Mouse (Mus musculus) CH12.LX (cell line): ENCODE measurements around the gene Rapgef2.

Source experiments
- CHD1 ChIP-seq: IDR thresholded peaks from 2 replicates; pipeline ENCODE4 v1.6.1; 2012; ENCODE audit warnings: low read depth, low read length, improper control_type of control experiment, inconsistent platforms
- CTCF ChIP-seq, 2 experiments: IDR thresholded peaks in 1 of 2; conservative IDR thresholded peaks in 1 of 2; 2 replicates each; pipeline ENCODE4 v1.5.1; 2011 to 2012; ENCODE audit warnings: low read depth in 2 of 2, low read length in 2 of 2, improper control_type of control experiment in 1 of 2, inconsistent platforms in 1 of 2, mild to moderate bottlenecking in 1 of 2, moderate library complexity in 1 of 2
- EP300 ChIP-seq: IDR thresholded peaks from 2 replicates; pipeline ENCODE4 v1.6.1; 2011; ENCODE audit warnings: low read length, improper control_type of control experiment
- JUN ChIP-seq: IDR thresholded peaks from 2 replicates; pipeline ENCODE4 v1.6.1; 2011; ENCODE audit warnings: low read depth, mild to moderate bottlenecking, low read length, improper control_type of control experiment, moderate library complexity; ENCODE audit not compliant: insufficient read depth
- KAT2A ChIP-seq: IDR thresholded peaks from 2 replicates; pipeline ENCODE4 v1.6.1; 2012; ENCODE audit warnings: low read length, improper control_type of control experiment, inconsistent platforms; ENCODE audit not compliant: insufficient replicate concordance
- MAFK ChIP-seq: IDR thresholded peaks from 2 replicates; pipeline ENCODE4 v1.6.1; 2011; ENCODE audit warnings: low read length, improper control_type of control experiment; ENCODE audit not compliant: insufficient replicate concordance
- POLR2A ChIP-seq: IDR thresholded peaks from 2 replicates; pipeline ENCODE4 v1.6.1; 2011; ENCODE audit warnings: low read depth, mild to moderate bottlenecking, improper control_type of control experiment, low read length
- SMC3 ChIP-seq: IDR thresholded peaks from 2 replicates; pipeline ENCODE4 v1.6.1; 2011; ENCODE audit warnings: low read depth, low read length, improper control_type of control experiment
- TBP ChIP-seq: conservative IDR thresholded peaks from 2 replicates; pipeline ENCODE4 v1.6.1; 2011; ENCODE audit warnings: low read depth, low read length, improper control_type of control experiment
- UBTF ChIP-seq: IDR thresholded peaks from 2 replicates; pipeline ENCODE4 v1.6.1; 2012; ENCODE audit warnings: low read depth, mild to moderate bottlenecking, inconsistent platforms, low read length, improper control_type of control experiment, moderate library complexity
- ZC3H11A ChIP-seq: IDR thresholded peaks from 2 replicates; pipeline ENCODE4 v1.6.1; 2012; ENCODE audit warnings: low read depth, mild to moderate bottlenecking, inconsistent platforms, low read length, improper control_type of control experiment
- ZKSCAN1 ChIP-seq: IDR thresholded peaks from 2 replicates; pipeline ENCODE4 v1.6.1; 2012; ENCODE audit warnings: low read depth, inconsistent platforms, low read length, improper control_type of control experiment, borderline replicate concordance

- TF ChIP-seq JUN (no peak), POLR2A (no peak), CTCF (conservative IDR thresholded peaks at IDR 0.05 in 1 of 2, IDR thresholded peaks at IDR 0.05 in 1 of 2; ENCODE audit: low read depth in 2 of 2, low read length in 2 of 2) (peak; percentile 54 to 66), SMC3 (peak; percentile 45), TBP (no peak), ZC3H11A (no peak), EP300 (no peak), CHD1 (no peak), KAT2A (no peak), ZKSCAN1 (no peak), MAFK (no peak), UBTF (no peak)
Observed at GRCm38 (mm10) chr3:79202275-79203153, 83.8 kb downstream of the Rapgef2 start.
